Mouse (Mus musculus): Measurements from ENCODE around the gene Atp8b5.

Gene Atp8b5

DNA sequence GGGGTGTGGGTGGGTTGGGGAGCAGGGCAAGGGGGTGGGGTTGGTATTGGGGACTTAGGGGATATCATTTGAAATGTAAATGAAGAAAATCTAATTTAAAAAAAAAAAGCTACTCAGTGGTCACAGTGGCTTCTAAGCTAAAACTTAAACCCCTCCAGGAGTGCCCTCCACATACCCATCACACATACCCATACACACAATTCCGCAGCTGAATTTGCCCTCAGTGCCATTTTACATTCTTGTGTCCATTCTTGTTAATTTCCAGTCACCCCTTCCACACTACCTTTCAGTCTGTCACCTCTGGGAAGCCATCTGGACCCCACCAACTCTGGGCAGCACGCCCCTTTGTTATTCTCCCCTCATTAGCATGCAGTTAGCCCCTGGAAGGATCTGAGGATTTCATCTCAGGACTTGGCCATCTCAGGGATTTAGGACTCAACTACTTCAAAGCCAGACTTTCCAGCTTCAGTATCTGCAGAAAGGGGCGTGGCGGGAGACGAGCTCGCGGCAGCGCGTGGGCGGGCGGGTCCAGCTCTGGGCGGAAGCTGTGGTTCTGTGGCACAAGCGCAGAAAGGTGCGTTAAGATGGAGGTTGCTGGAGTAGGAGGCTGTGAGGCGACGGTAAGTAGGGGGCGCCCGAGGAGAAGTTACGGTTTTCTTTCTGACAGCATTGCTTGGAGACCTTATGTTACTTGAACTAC, at the start of gene Atp8b5:
TSS of gene Atp8b5 (plus strand) at position 537 of the 700 bp plus-strand sequence.
- DNase-seq (ENCODE audit: low read depth, low spot score): peak; percentile 75

DNA sequence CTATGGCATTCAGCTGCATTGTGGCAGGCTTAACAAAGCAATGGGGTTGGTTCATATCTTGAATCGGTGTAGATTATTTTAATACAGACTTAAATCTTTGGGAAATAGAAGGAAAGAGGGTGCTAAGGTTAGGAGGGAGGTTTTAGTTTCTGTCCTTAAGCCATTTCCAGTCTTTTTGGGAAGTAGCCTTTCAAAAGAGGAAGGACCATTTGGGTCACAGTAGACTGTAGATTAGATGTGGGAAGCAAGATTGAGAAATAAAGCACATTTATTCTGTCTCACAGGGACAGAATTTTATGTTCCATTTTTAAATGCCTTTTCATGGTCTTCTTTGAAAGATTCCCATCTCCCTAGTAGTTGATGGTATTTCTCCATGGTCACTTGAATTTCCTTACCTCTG, 49.0 kb upstream of the Atp8b5 start:
- DNase-seq (ENCODE audit: low read depth, low spot score): no peak

DNA sequence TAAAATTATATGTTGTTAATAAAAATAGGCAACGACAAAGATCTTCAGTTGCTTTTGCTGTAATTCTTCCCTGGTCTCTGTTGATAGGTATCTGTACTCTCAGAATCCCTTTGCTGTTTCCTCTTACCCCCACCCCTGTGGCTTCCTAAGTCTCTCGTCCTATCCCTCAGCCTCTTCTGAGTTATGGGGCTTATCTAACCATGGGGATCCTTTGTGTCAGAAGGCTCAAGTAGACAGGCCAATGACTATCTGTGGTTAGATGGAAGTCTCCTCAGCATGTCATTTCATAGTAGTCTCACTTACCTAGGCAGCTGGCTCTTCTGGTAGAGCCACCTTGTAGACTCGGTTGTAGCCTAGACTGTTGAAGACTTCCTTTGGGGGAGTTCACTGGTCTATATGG, 35.1 kb upstream of the Atp8b5 start:
- no peak for DNase-seq (ENCODE audit: low read depth, low spot score)

DNA sequence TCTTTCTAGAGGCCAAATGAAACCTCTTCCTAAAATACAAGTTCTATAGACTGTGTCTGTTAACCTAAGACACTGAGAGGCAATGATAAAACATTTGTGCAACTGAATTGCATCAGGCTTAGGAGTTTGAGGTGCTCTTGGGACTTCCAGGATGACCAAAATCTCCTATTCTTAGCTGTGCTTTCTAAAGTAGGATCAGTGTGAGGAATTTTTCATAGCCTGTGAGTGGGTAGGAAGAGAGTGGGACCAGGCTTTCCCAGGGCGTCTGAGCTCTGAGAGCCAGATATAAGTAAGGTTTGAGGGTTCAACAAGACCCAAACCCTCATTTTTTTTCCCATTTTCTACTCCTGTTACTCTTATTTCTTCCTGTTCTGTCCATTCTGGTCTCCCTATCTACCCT, 34.0 kb upstream of the Atp8b5 start:
- DNase-seq (ENCODE audit: low read depth, low spot score): no peak

DNA sequence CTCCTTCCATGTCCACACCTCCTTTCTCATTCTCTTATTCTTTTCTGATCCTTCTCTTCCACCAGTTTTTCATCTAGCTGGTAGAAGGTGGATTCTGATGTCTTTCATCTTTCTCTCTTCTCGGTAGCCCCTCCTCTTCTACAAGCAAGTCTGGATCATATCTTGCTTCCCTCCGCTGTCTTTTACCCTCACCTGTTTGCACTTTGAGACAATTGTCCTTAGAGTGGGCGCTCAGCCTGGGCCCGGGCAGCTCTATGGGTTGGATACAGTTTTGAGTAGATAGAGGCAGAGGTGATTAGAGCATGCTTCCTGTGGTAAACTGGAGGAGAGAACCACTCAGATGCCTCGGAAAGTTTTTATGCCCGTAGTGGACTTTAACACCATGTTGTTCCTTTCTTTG, 33.5 kb upstream of the Atp8b5 start:
- no peak for DNase-seq (ENCODE audit: low read depth, low spot score)

DNA sequence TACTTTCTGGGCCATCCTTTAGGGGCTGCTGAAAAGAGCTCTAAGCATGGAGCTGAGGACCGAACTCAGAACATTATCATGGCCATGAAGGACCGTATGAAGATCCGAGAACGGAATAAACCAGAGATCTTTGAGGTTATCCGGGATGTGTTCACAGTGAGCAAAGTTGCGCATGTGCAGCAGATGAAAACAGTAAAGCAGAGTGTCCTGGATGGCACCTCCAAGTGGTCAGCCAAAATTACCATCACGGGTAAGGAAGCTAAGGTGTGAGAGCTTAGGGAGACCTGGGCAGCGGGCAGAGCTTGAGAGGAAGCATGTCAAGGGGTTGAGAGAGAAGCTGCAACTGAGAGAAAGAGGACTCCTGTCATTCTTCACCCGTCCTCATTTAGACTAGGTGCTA, 30.1 kb upstream of the Atp8b5 start:
- DNase-seq (ENCODE audit: low read depth, low spot score): no peak

DNA sequence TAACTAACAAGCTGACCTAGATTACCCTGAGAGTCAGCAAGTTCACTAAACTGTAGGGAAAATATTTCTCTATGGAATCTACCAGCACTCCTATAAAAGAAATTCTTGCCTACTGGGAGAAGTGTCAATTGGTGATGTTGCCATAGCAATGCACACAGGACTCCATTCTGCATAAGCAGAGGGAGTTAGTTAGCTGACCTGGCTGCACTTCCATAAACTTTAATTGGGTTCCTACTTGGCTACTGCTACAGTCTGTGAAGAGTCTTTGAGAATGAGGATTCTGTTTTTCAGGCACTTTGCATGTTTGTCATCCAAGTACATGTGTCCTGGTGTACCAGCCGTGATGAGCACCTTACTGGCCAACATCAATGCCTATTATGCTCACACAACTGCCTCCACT, 26.2 kb upstream of the Atp8b5 start:
- DNase-seq (ENCODE audit: low read depth, low spot score): no peak

DNA sequence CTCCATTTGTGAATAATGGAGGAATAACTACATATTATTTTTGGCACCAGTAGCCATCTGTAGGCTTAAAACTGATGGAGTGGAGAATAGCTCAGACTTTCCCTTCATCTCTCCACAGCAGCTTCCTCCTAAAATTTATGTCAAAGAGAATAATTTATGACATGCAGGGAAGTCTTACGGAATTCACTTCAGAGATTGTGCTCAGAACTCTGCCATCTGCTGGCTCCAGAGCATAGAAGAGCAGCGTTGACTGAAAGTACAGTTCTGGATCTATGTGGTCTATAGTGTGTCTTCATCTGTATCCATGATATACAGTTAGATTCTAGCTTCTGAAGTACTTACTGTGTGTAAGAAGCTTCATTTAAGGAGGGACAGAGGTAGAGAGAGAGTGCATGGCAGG, 22.9 kb upstream of the Atp8b5 start:
- peak; percentile 16 for DNase-seq (ENCODE audit: low read depth, low spot score)

DNA sequence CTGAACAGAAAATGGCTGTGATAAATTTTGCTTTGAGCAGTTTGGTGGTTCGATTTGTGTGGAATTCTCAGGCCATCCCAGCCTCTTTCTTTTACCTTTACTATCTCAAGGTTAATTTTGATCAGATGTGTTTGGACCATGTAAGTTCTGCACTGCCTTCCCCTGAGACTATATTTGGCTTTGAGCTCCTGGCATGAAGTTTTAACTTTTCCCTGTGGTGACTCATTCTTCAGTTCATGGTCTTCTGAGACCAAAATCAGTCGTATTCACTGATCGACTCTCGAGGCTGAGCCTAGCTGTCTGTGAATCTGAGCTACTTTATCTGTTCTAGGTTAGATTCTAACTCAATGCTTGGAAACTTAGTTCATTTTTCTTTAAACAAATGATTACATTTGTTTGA, 21.2 kb upstream of the Atp8b5 start:
- no peak for DNase-seq (ENCODE audit: low read depth, low spot score)

DNA sequence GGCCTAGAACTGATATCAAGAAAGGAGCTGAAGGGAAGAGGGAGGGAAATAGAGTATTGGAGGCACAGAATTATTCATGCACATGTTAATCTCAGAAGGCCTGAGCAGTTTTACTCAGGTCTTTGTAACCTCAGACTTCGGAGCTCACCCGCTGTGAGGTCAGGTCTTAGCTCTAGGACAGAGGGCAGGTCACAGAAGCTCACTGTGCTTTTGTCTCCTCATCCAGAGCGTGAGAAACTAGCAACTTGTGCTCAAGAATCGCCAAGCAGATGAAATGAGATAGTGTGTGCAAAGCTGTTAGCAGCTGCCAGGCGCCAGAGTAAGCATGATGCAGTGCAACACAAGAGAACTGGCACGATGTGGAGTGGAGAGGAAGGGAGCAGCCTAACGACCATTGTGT, 18.9 kb upstream of the Atp8b5 start:
- no peak for DNase-seq (ENCODE audit: low read depth, low spot score)

DNA sequence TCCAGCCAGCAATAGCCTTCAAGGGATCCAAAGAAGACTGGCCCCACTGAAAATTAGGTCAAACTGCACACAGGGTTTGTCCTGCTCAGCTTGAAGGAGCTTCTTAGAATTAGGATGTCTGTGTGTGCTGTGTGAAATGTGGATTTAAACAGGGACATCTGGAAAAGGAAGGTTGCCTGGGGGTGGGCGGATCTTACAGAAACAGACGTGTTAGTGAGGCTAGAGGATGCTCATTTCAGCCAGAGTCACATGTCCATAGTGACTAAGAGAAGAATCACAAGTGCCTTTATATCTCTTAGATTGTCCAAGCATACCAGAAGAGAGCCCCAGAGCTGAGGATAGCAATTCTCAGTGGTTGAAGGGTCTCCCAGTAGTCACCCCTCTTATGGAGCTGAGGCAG, 18.1 kb upstream of the Atp8b5 start:
- no peak for DNase-seq (ENCODE audit: low read depth, low spot score)

DNA sequence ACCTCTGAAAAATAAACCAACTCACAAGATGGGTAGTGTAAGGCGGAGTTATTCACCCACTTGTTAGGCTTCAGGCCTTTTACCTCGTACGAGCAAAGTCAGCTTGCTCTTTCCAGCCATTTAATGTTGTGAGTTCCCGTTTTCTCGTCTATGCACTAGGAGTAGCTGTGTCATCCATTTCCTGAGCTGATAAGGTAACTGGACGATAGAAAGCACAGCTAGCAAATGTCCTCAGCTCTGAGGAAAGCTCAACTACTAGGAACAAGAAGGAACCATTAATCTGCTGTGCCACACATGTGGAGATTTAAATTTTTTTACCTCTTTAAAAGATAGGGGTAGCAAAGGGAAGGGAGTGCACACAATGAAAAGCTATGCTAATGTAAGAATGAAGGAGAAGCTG, 15.7 kb upstream of the Atp8b5 start:
- no peak for DNase-seq (ENCODE audit: low read depth, low spot score)

DNA sequence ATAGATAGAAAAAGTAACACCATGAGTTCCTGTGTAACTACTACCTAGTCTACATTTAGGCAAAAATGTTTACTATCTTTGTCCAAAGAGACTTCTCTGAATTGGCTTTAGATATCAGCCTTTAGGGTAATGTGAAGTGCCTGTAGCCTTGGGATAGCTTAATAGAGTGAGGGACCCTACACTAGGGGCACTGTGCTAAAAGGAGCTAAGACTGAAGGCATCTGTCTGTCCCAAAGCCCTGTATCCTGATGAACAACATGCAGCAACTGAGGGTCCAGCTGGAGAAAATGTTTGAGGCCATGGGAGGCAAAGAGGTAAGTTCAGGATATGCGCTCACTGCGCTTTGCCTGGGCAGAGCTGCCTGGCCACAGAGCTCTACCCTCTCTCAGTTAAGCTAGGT, 9.9 kb upstream of the Atp8b5 start:
- no peak for DNase-seq (ENCODE audit: low read depth, low spot score)

DNA sequence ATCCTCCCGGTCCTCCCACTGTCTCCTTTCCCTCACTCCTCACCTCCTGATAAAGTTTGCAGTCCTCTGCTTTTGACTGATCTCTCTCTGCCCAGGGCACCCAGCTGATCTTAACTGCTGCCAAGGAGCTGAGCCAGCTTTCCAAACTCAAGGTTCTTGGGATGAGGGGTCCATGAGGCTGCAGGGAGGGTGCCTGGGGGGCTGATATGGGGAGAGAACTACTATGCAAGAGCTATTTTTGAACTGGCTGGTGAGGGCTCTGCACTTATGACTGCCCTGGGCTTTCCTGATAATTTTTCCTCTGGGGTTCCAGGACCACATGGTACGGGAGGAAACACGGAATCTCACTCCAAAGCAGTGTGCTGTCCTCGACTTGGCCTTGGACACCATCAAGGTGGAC, 8.4 kb upstream of the Atp8b5 start:
- no peak for DNase-seq (ENCODE audit: low read depth, low spot score)

DNA sequence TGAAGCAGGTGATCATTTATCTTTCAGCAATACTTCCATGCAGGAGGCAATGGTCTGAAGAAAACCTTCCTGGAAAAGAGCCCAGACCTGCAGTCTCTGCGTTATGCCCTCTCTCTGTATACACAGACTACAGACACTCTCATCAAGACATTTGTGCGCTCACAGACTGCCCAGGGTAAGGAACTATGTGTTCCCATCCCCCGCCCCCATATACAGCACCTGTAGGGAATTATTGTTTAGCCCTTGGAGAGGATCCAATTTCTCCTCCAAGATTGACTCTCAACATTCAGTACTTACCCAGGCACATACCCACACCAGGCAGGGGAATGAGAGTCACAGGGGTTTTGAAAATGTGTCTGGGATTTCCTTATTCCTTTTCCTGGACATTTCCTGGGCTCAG, 7.5 kb upstream of the Atp8b5 start:
- no peak for DNase-seq (ENCODE audit: low read depth, low spot score)

DNA sequence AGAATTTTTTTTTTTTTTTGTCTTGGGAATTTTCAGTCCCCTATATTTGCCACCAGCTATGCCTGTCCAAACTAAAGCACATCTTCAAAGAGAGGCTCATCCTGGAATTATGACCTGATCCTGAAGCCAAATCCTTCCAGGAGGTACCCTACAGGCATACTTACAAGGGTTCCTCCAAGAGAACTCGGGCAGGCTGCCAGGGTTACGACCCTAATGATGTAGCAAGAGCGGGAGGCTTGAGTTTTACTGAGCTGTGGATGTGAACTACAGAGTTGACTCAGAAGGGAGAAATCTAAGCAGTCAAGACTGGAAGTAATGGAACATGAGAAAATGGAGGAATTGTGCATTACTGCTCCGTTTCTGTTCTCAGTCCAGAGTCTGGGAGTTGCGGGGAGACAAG, 6.9 kb upstream of the Atp8b5 start:
- no peak for DNase-seq (ENCODE audit: low read depth, low spot score)

DNA sequence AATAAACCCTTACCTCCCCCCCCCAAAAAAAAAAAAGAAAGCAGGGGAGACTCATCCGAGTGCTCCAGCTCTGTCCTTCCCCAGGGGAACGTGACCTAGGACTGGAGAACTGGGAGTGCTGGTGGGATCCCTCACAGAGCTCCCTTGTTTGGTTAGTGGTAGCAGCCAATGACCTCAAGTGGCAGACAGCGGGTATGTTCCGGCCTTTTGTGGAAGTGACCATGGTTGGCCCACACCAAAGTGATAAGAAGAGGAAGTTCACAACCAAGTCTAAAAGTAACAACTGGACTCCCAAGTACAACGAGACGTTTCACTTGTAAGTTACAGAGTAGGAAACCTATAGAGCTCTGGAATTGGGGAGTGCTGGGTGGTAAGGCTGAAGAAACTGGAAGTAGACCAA, 4.1 kb upstream of the Atp8b5 start:
- no peak for DNase-seq (ENCODE audit: low read depth, low spot score)

DNA sequence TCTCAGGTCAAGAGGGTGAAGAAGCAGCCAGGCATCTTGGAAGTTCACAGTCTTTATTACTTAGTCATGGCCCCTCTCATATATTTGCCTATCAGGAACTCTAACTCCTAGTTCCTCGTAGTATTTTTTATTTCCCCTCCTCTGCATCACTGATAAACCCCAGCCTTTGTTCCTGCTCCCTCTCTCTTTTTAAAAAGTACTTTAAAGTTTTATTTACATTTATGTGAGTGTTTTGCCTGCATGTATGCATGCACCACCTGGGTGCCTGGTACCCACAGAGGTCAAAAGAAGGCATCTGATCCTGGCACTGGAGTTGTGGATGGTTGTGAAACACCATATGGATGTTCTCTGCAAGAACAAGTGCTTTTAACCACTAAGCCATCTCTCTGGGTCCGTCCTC, 813 bp upstream of the Atp8b5 start:
- no peak for DNase-seq (ENCODE audit: low read depth, low spot score)

DNA sequence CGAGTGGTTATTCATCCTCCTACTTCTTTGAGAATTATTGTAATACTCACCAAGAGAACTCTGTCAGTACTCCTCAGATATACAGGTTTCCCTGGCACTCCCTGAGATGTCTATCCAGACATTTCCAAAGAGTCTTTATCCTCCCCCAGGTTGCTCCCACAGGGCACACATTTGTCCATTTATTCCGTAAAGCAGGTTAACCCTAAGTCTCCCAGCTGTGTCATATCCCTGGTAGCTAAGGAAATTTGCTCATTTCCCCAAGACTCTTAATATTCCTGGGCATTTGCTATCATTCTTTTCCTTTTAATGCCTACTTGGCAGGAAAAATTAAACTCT, 332 bp downstream of the Atp8b5 start:
- no peak for DNase-seq (ENCODE audit: low read depth, low spot score)

DNA sequence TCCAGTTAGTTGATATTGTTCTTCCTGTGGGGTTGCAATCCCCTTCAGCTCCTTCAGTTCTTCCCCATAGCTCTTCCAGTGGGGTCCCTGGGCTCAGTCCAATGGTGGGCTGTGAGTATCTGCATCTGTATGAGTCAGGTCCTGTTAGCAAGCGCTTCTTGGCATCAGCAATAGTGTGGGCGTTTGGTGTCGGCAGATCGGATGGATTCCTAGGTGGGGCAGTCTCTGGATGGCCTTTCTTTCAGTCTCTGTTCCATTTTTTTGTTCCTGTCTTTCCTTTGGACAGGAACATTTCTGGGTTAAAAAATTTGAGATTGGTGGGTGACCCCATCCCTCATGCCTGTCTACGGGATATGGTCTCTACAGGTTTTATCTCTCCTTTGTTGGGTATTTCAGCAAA, 18.5 kb downstream of the Atp8b5 start:
- no peak for DNase-seq (ENCODE audit: low read depth, low spot score)

DNA sequence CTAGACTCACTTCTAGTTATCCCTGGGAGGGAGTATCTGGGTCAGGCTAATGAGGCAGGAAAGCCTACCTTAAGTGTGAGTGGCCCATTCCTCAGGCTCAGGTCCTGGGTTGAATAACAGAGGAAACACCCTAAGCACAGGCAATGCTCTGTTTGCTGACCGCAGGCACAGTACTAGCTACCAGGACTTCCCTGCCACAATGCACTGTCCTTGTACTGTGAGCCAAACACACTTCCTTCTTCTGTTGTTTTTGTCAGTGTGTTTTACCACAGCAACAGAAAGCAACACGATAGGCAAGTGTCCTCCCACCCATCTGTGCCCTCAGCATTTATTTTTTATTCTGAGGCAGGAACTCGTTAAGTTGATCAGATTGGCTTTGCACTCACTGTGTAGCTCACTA, 20.3 kb downstream of the Atp8b5 start:
- DNase-seq (ENCODE audit: low read depth, low spot score): no peak

DNA sequence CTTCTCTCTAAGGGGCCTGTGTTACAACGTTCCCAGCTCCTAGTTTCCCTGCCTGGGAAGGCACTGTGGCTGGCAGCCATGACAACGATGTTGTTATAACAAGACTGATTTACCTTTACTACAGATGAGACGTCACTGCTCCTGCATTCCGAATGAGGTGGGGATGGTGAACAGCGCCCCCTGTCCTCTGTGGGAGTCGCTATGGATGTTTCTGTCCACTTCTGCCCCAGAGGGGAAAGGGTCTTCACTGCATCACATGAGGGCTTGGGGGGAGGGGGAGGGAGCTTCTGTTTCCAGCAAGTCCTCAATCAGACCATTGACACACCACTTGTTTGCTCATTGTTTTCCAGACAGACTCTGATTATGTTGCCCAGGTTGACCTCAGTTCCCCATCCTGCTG, 27.0 kb downstream of the Atp8b5 start:
- no peak for DNase-seq (ENCODE audit: low read depth, low spot score)

DNA sequence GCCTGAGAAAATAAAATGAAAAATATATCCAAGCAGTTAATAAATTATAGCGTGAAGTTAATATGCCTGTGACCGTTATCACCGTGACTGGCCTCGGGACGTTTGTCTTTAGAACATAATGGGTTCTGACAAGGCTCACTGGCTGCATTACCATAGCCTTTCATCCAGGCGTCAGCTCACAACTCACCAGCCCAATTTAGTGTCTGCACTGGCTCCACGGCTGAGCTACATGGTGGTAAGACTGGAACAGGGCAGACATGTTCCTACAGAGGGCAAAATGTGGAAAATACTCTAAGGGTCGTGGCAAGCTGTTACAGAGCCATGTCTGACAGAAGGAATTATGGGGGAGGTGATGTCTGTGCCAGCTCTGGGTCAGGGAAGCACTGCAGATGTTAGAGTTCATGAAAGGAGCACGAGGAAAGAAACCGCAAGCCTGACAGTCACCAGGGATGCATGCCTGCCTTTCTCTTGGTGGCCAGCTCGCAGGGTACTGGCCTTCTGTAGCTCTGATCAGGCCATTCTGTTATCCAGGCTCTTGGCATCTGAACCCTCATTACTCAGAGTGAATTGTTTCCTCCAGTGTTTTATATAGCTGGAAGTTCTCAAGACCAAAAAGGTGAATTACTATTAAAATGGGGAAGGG, 42.9 kb downstream of the Atp8b5 start:
- no peak for DNase-seq (ENCODE audit: low read depth, low spot score)

DNA sequence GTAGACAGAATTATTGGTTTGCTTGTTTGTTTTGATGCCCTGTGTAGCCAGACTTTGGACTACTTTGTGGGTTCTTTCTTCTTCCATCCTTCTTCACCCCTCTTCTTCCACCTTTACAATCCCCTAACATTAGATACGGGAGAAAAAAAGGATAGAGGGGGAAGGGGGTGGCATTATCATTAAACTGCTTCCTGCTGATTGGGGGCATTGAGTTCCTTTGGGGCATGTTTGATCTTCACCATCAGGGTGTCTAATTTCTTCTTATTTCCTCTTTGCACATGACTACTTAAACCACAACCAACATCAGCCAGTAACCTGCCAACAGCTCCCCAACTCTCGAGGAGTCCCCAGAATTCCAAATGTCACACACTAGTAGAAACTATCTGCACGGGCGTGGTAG, 54.6 kb downstream of the Atp8b5 start:
- no peak for DNase-seq (ENCODE audit: low read depth, low spot score)
